Mouse (Mus musculus): ENCODE measurements around the gene Fpgs.

Fpgs gene

GRCm38 (mm10) chr2:32671907-32672595, 31.9 kb downstream of the Fpgs start:
- no peak for DNase-seq (ENCODE audit: low spot score in 2 of 2)

GRCm38 (mm10) chr2:32671147-32671546, 32.8 kb downstream of the Fpgs start:
- no peak for DNase-seq (ENCODE audit: low spot score in 2 of 2)

GRCm38 (mm10) chr2:32669876-32670275, 34.1 kb downstream of the Fpgs start:
- no peak for DNase-seq (ENCODE audit: low spot score in 2 of 2)

GRCm38 (mm10) chr2:32668176-32668575, 35.8 kb downstream of the Fpgs start:
- no peak for DNase-seq (ENCODE audit: low spot score in 2 of 2)

GRCm38 (mm10) chr2:32667775-32668174, 36.2 kb downstream of the Fpgs start:
- no peak for DNase-seq (ENCODE audit: low spot score in 2 of 2)

GRCm38 (mm10) chr2:32665853-32666252, 38.1 kb downstream of the Fpgs start:
- no peak for DNase-seq (ENCODE audit: low spot score in 2 of 2)

- DNase-seq (ENCODE audit: low spot score in 2 of 2): no peak
Measured at GRCm38 (mm10) chr2:32665345-32665744, 38.6 kb downstream of the Fpgs start.

- DNase-seq (ENCODE audit: low spot score in 2 of 2): no peak
Measured at GRCm38 (mm10) chr2:32662291-32662690, 41.7 kb downstream of the Fpgs start.

- no peak for DNase-seq (ENCODE audit: low spot score in 2 of 2)
Measured at GRCm38 (mm10) chr2:32661509-32662107, 42.3 kb downstream of the Fpgs start.

GRCm38 (mm10) chr2:32658873-32659272, 45.1 kb downstream of the Fpgs start:
- DNase-seq (ENCODE audit: low spot score in 2 of 2): no peak

GRCm38 (mm10) chr2:32655826-32656225, 48.1 kb downstream of the Fpgs start:
- DNase-seq (ENCODE audit: low spot score in 2 of 2): no peak

GRCm38 (mm10) chr2:32655394-32655744, 48.6 kb downstream of the Fpgs start:
- no peak for DNase-seq (ENCODE audit: low spot score in 2 of 2)

GRCm38 (mm10) chr2:32654743-32655393, 49.1 kb downstream of the Fpgs start:
- DNase-seq (ENCODE audit: low spot score in 2 of 2): no peak

- DNase-seq (ENCODE audit: low spot score in 2 of 2): no peak
Measured at GRCm38 (mm10) chr2:32653764-32654163, 50.2 kb downstream of the Fpgs start.

GRCm38 (mm10) chr2:32647366-32647765, 56.6 kb downstream of the Fpgs start:
- DNase-seq (ENCODE audit: low spot score in 2 of 2): no peak

GRCm38 (mm10) chr2:32646379-32647056, 57.4 kb downstream of the Fpgs start, which contains the start of gene Eng:
Gene Eng, plus strand, starts transcription at chr2:32646595.
- DNase-seq (ENCODE audit: low spot score in 2 of 2): no peak

GRCm38 (mm10) chr2:32645647-32646046, 58.3 kb downstream of the Fpgs start:
- DNase-seq (ENCODE audit: low spot score in 2 of 2): no peak

GRCm38 (mm10) chr2:32644799-32645475, 59.0 kb downstream of the Fpgs start:
- DNase-seq (ENCODE audit: low spot score in 2 of 2): no peak

GRCm38 (mm10) chr2:32644083-32644482, 59.9 kb downstream of the Fpgs start:
- no peak for DNase-seq (ENCODE audit: low spot score in 2 of 2)

GRCm38 (mm10) chr2:32642813-32643212, 61.1 kb downstream of the Fpgs start:
- no peak for DNase-seq (ENCODE audit: low spot score in 2 of 2)

- no peak for DNase-seq (ENCODE audit: low spot score in 2 of 2)
Measured at GRCm38 (mm10) chr2:32641810-32642209, 62.1 kb downstream of the Fpgs start.

- no peak for DNase-seq (ENCODE audit: low spot score in 2 of 2)
Measured at GRCm38 (mm10) chr2:32640550-32641051, 63.3 kb downstream of the Fpgs start.
